Mouse (Mus musculus): ENCODE measurements around the gene Tjp1.

The Tjp1 gene

DNA sequence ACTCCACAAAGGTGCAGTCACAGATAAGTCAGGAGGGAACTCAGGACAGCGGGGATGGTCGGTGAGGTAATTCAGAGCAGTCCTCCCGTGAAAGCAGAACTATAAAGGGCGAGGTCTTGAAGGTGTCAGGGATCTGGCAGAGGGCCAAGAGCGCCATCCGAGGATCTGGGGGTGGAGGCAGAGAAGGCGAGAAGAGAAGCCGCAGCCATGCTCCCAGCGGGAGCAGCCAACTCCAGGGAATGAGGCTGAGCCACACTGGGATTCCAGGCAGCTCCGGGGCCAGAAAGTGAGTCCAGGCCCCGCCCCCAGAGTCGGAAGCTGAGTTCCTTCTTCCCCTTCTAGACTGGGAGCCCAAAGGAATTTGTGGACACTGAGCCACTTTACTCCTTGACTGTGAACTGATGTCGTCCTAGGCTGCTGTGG, 41.3 kb downstream of the Tjp1 start:
- peak; percentile 31 for DNase-seq (ENCODE audit: low spot score)

DNA sequence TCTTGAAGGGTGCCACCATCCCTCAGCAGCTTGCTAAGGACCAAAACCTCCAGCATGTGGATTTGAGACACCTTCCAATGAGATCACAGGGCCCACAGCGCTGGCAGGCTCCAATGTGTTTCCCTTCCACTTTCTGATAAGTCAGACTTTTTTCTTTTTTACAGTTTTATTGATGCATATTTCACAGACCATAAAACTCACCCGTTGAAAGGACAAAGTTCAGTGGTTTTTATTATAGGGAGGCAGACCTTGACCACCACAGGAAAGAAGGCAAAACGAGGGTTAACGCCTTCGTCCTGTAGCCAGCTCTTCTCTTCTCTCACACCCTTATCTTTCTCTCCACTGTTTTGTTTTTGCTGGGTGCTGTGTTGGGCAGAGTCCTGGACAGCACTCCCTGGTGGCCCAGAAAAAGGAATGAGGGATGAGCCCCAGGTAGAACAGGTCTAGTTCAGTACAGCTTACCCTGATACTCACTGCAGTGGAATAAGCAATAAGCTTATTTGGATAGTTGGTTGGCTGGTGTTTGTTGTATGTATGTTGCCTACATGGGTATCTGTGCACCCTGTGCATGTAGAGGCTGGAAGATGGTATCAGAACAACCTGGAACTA, 43.3 kb downstream of the Tjp1 start:
- DNase-seq (ENCODE audit: low spot score), result no peak

GRCm38 (mm10) chr7:65482216-65482615, 45.4 kb downstream of the Tjp1 start:
- no peak for DNase-seq (ENCODE audit: low spot score)

GRCm38 (mm10) chr7:65472048-65472447, 55.5 kb downstream of the Tjp1 start:
- DNase-seq (ENCODE audit: low spot score), result no peak

DNA sequence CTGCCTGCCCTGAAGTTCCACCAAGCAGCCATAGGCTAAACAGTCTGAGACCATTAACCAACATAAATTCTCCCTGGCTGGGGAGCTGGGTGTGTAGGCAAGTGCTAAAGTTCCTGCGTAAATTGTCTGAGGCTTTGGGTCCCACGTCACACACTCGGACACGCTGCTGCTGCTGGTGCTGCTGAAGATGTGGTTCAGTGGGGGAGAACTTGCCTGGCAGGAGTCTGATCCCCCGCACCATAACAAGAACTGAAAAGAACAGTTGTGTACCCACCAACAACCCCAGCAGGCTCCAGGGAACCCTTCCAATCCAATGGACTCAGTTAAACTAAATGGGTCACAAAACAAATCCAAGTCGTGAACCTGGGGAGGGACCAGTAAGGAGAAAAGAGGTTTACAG, 56.2 kb downstream of the Tjp1 start:
- DNase-seq (ENCODE audit: low spot score), result no peak

DNA sequence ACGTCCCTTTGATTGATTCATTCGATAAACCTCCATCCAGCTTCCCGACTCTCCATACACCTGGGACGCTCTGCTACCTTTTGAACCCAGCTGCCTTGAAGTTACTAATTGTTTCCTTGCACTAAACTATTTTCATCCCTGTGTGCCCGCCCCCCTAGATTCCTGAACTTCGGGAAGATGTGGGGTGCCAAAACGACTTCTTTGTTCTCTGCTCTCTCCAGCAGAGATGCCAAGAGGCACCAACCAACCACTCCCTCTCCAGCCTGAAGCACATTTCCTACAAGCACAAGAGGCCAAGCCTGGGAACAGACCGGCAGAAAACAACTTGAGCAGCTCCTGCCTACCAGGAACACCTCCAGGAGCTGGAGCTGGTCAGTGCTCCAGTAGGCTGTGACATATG, 57.4 kb downstream of the Tjp1 start:
- no peak for DNase-seq (ENCODE audit: low spot score)

DNA sequence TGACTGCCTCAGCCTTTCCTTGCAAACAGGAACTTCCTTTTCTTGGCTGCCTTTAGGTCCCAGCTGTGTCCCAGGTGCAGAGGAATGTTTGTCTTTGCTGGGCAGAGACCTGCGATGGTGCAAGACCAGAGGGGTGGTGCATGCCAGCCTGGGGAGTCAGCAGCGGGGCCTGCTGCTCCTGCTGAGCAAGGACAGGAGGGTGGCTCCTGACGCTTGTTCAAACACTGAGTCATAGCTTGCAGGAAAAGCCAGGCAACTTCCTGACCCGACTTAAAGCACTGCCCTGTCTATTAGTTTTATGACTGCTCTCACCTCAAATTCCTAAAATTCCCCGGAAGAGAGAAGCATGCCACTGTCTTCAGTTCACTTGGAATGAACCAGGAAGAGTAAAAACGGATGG, 57.9 kb downstream of the Tjp1 start:
- DNase-seq (ENCODE audit: low spot score), result no peak

DNA sequence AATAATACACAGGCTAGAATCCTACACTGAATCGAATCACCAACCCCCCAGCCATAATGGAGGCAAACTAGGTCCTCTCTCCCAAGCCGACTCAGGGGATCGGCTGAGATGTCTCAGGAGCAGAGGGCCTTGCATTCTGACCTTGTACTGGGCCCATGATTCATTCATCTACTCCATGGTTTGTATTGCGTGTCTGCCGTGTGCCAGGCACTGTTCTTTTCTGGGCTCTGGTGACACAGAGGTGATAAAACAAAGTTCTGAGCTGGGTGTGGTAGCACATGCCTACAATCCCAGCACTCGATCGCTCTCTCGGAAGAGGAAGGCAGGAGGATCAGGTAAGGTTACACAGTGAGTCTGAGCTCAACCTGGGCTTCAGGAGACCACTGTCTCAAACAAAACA, 59.4 kb downstream of the Tjp1 start:
- DNase-seq (ENCODE audit: low spot score), result no peak

DNA sequence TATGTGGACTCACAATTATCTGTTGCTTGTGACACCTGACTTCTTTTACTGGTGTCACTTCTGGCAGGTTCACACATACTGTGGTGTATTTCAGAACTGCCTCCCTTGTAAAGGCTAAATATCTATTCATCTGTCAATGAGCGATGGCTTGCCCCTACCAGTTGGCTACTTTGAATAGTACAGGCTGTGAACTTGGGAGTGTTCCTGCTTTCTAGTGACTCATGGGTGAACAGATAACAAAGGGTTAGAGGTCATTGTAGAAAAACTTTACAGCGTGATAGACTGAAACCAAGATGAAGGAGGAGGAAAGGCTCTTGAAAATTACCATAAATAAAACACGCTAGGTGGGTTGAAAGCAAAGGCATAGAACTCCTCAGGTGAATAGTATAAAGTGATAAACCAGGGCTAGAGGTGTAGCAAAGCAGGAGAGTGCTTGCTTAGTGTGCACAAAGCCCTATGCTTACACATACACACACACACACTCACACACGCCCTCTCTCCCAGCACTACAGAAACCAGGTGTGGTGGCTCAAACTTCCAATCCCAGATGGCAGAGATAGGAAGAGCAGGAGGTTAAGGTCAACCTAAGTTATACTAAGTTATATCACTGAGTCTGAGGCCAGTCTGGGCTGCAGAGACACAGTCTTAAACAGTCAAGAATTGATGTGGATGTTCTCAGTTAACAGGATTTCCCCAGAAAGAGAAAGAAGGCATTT, 60.1 kb downstream of the Tjp1 start:
- DNase-seq (ENCODE audit: low spot score), result no peak

DNA sequence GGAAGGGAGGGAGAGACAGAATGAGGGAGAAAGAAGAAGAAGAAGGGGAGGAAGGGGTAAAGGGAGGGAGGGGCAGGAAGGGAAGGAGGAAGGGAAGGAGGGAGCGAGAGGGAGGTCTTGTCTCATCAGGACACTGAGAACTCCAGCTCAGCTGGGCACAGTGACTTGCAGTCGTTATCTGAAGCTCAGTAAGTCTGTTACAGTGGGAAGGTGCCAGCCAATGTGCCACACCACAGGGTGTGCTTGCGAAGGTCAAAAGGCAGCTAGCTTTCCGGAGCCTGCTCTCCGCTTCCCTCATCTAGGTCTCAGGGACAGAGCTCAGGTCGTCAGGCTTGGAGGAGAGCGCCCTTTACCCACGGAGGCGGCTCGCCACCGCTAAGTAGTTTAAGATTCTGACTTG, 61.4 kb downstream of the Tjp1 start:
- DNase-seq (ENCODE audit: low spot score), result peak; percentile 60

DNA sequence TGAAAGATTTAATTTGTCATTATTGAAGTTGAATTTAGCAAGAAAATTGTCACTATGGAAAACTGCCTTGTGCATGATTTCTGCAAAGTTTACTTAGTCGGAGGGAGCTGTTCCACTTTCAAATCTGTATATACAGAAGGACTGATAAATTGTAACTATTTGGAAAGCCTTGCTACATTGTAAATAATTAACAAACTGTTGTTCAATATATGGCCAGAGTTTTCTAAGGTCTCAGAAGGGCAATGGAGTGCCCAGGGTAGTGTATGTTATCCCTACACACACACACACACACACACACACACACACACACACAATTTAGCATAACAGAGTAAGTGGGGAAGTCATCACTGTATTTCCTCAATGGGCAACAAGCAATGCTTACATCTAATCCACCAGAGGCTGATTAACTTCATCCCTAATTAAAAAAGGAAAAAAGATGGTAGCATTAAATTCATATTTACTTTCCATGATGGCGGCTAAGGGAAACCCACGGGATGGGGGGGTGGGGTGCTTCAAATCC, 63.0 kb downstream of the Tjp1 start:
- DNase-seq (ENCODE audit: low spot score), result no peak

- no peak for DNase-seq (ENCODE audit: low spot score)
Measured at GRCm38 (mm10) chr7:65463438-65463837, 64.1 kb downstream of the Tjp1 start.

GRCm38 (mm10) chr7:65461412-65461811, 66.2 kb downstream of the Tjp1 start:
- no peak for DNase-seq (ENCODE audit: low spot score)

DNA sequence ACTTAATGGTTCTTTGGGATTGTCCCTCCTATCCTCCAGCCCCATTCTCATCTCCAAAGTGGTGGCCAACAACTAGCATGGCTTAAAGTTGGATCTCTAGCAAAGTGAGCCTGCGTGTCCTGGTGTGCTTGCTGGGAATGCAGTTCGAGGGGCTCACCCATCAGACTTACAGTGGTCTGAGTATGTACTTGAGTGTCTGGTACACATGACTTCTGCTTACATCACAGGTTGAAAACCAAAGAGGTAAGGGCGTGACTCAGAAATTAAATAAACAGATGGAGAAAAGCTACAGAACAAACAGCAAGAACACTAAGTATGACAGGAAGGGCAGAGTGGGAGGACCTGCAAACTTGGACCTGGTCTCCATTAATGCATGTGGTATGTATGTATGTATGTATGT, 67.4 kb downstream of the Tjp1 start:
- no peak for DNase-seq (ENCODE audit: low spot score)

DNA sequence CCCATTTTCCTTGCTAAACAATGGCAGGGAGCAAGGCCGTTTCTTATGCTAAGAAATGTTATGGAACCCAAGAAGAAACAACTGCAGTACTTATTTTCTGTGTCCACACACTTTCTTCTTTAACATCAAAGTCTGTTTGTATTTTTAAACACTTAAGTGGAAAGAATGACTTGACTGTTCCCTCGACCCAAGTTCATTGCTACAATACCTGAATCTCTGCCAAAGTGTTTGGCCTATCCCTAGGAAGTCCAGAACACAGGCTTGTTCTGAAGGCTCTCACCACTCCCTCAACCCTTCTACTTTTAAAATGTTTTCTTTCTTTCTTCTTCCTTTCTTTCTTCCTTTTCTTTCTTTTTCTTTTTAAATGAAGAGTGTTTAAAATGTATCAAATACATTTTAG, 71.5 kb downstream of the Tjp1 start:
- peak; percentile 21 for DNase-seq (ENCODE audit: low spot score)

- no peak for DNase-seq (ENCODE audit: low spot score)
Measured at GRCm38 (mm10) chr7:65455208-65455607, 72.4 kb downstream of the Tjp1 start.

GRCm38 (mm10) chr7:65454269-65454668, 73.3 kb downstream of the Tjp1 start:
- no peak for DNase-seq (ENCODE audit: low spot score)

DNA sequence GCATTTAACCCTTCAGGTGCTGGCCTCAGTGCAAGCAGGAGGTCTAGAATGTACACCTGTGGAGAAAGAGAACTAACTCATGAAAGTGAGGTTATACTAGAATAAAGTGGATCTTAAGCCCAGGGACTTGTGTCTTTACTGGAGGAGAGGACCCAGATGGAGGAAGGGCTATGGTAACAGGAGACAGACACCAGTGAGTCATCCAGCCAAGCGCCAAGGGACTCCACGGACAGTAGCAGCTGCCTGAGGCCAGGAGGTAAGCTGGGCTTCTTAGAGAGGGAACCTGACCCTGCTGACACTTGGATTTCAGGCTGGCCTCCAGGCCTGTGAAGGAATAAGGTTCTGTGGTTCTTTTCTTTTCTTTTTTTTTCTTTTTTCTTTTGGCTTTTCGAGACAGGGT, 75.3 kb downstream of the Tjp1 start:
- DNase-seq (ENCODE audit: low spot score), result no peak

DNA sequence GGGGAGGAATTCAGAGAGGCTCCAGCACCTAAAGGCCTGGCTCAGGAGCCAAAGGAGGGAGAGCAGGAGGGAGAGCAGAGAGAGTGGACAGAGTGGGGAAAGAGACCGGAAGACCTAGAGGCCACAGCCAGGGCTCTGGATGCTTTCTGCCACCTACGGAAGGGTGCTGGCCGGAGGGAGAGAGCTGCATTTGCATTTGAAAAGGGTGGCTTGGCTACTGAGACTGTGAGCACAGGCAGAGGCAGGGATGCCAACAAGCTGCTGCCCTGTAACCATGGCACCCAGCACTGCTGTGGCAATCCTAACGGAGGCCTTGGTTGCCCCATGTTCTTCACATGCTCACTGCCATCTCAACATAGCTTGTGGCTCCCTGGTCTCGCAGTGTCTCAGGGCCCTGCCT, 77.4 kb downstream of the Tjp1 start:
- no peak for DNase-seq (ENCODE audit: low spot score)

DNA sequence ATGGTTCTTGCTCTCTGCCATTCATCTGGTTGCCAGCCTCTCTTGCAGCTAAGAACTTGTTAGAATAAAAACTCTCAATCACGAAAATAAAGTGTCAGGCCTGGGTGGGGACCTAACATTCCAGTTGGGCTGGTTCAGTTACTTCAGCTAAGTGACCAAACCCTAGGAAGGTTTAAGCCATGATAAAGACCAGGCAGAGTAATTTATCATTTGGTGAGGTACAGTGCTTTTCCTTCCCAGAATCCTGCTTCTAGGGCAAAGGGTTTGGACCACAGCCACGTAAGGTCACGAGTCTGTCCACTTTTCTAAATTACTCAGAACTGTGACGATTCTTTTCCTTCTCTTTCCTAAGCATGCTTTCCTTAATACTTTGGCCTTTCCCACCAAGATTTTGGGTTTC, 86.1 kb downstream of the Tjp1 start:
- DNase-seq (ENCODE audit: low spot score), result no peak

GRCm38 (mm10) chr7:65439518-65439917, 88.1 kb downstream of the Tjp1 start:
- DNase-seq (ENCODE audit: low spot score), result no peak

- DNase-seq (ENCODE audit: low spot score), result no peak
Measured at GRCm38 (mm10) chr7:65438146-65438545, 89.4 kb downstream of the Tjp1 start.

GRCm38 (mm10) chr7:65436921-65437320, 90.7 kb downstream of the Tjp1 start:
- DNase-seq (ENCODE audit: low spot score), result no peak
